Mouse (Mus musculus) forebrain, embryonic 12.5 days (tissue): ENCODE data around the gene B4galt2. TPM values are rescaled to one million over a fixed set of nuclear protein-coding genes. Genes with fewer than 3 reads are reported as not detected.

Experiments
- ATAC-seq: fragments of 200-750 bp; cut with Nextera tagmentation; 2 replicates; pipeline ENCODE4 v1.8.0; 2017; ENCODE audit warnings: moderate TSS enrichment; ENCODE audit not compliant: low FRiP score
- H3K27ac ChIP-seq: fragments of 300-500 bp; sonication (generic); 2 replicates; pipeline ENCODE4 v1.5.1; 2016; ENCODE audit warnings: mild to moderate bottlenecking
- H3K27me3 ChIP-seq: fragments of 300-500 bp; sonication (generic); 2 replicates; pipeline ENCODE4 v1.6.1; 2016; ENCODE audit warnings: mild to moderate bottlenecking
- H3K36me3 ChIP-seq: fragments of 300-500 bp; sonication (generic); replicated peaks from 2 replicates; pipeline ENCODE4 v1.6.1; 2016; ENCODE audit warnings: mild to moderate bottlenecking
- H3K4me1 ChIP-seq: fragments of 300-500 bp; sonication (generic); 2 replicates; pipeline ENCODE4 v1.6.1; 2016
- H3K4me2 ChIP-seq: fragments of 300-500 bp; sonication (generic); 2 replicates; pipeline ENCODE4 v1.6.1; 2016; ENCODE audit warnings: mild to moderate bottlenecking, moderate library complexity
- H3K4me3 ChIP-seq: fragments of 300-500 bp; sonication (generic); replicated peaks from 2 replicates; pipeline ENCODE4 v1.5.1; 2016; ENCODE audit warnings: mild to moderate bottlenecking
- H3K9ac ChIP-seq: fragments of 300-500 bp; sonication (generic); 2 replicates; pipeline ENCODE4 v1.6.1; 2016; ENCODE audit warnings: mild to moderate bottlenecking
- H3K9me3 ChIP-seq: fragments of 300-500 bp; sonication (generic); 2 replicates; pipeline ENCODE4 v1.6.1; 2016
- WGBS: fragments of 180-500 bp; shearing (Covaris S2); methylation state at CpG from one replicate; pipeline ENCODE4 v1.1.7; 2016; 5-methylcytosine and 5-hydroxymethylcytosine counted together
- polyA plus RNA-seq: library from polyadenylated mRNA; unstranded; fragments of >200 nt; fragmentation: Nextera tagmentation; extraction: Ambion mirVana; gene quantifications from 2 replicates; pipeline ENCODE4 v1.2.1, GENCODE M21; 2016

The B4galt2 gene
- polyA plus RNA-seq, 1 experiment from 2014 or later: 36.4 TPM

- Histone ChIP-seq H3K36me3 (peaks cover 92% of the 10 kb centered on the region), H3K4me1 (no peaks in the 10 kb centered on the region), H3K4me3 (no peak overlapping the region), H3K27ac (no peak overlapping the region), H3K9ac (no peak overlapping the region), H3K27me3 (no peaks in the 10 kb centered on the region), H3K9me3 (no peaks in the 10 kb centered on the region), H3K4me2 (no peak overlapping the region)
- WGBS: 86% methylated on average over 3 of the region's 3 CpGs
- no peak for ATAC-seq
Measured at GRCm38 (mm10) chr4:117898111-117898510, 14.8 kb upstream of the B4galt2 start.

GRCm38 (mm10) chr4:117896031-117896430, 12.7 kb upstream of the B4galt2 start:
- H3K36me3 ChIP-seq: peaks cover 71% of the 10 kb centered on the region
- ATAC-seq: no peak
- WGBS: 94% methylated on average over 6 of the region's 6 CpGs
- no peaks in the 10 kb centered on the region for H3K9me3 ChIP-seq
- no peak overlapping the region for H3K4me3 ChIP-seq
- no peak overlapping the region for H3K9ac ChIP-seq
- no peak overlapping the region for H3K27ac ChIP-seq
- no peak overlapping the region for H3K4me2 ChIP-seq
- no peaks in the 10 kb centered on the region for H3K27me3 ChIP-seq
- H3K4me1 ChIP-seq: peaks cover 8% of the 10 kb centered on the region

GRCm38 (mm10) chr4:117895339-117895738, 12.1 kb upstream of the B4galt2 start:
- Histone ChIP-seq H3K9me3 (no peaks in the 10 kb centered on the region), H3K27ac (no peak overlapping the region), H3K36me3 (peaks cover 66% of the 10 kb centered on the region), H3K4me2 (no peak overlapping the region), H3K4me1 (peaks cover 12% of the 10 kb centered on the region), H3K9ac (no peak overlapping the region), H3K4me3 (no peak overlapping the region), H3K27me3 (no peaks in the 10 kb centered on the region)
- WGBS: 88% methylated on average over 7 of the region's 7 CpGs
- no peak for ATAC-seq

DNA sequence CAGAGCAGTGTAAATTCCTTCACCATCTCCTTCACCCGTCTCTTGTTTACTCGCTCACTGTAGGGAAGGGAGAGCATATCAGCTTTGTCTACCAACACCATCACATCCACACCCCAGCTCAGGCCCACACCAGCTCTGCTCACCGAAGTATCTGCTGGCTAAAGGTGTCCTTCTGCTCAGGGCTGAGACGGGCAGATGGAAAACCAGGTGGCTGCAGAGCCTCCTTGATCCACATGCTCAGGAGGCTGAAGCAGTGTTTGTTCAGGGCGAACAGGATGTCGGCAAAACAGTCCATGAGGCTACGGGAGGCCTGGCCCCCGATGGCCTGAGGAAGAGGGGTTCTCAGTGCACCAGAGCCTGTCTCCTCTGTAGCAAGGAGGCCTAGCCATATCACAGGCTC, 11.3 kb upstream of the B4galt2 start:
- Histone ChIP-seq H3K9ac (no peak overlapping the region), H3K27ac (no peak overlapping the region), H3K27me3 (no peaks in the 10 kb centered on the region), H3K4me3 (no peak overlapping the region), H3K4me2 (no peak overlapping the region), H3K9me3 (no peaks in the 10 kb centered on the region), H3K36me3 (peaks cover 65% of the 10 kb centered on the region), H3K4me1 (peaks cover 12% of the 10 kb centered on the region)
- 89% methylated on average over 8 of the region's 8 CpGs for WGBS
- no peak for ATAC-seq

DNA sequence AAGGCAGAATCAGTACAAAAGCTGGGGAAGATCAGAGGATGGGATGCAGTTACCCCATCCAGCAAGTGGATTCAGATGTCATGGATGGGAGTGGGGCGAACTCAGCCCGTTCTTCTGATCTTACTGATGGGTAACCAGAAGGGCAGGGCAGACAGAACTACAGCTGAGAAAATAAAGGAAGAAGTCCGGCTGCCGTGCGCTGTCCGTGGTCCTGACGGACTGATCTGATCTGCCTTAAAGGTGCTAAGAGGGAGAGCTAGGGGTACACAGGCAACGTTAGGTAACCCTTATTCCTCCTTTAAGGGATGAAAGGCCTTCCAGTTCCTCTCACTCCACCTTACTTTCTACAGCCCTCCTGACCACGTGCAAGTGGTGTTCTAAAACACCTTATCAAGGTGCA, 10.1 kb upstream of the B4galt2 start:
- ATAC-seq: no peak
- Histone ChIP-seq H3K27ac (no peak overlapping the region), H3K4me3 (no peak overlapping the region), H3K9ac (no peak overlapping the region), H3K27me3 (no peaks in the 10 kb centered on the region), H3K9me3 (no peaks in the 10 kb centered on the region), H3K4me2 (no peak overlapping the region), H3K4me1 (peaks cover 12% of the 10 kb centered on the region), H3K36me3 (peaks cover 64% of the 10 kb centered on the region)
- WGBS: 27% methylated on average over 9 of the region's 9 CpGs

DNA sequence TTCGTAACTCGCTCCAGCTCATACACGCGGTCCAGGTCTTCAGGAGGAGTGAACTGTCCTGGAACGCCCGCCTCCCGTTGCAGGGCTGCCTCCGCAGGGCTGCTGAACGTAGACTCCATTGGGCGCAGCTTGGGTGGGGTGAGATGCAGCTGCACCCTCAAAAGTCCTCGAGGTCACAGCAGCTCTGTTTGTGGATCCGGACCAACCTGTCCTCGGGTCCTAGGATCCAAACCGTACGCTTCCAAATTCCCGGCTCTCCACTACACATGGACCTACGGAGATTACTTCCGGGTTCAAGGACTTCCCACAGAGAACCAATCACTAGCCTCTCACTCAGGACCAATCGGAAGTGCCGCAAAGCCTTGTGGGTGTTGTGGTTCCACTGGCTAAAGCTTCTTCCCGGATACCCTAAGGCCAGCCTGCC, 8.5 kb upstream of the B4galt2 start, which contains the start of gene Dph2:
Gene Dph2, minus strand, starts transcription at position 295 of the 424 bp plus-strand sequence.
- peaks cover 49% of the 10 kb centered on the region for H3K36me3 ChIP-seq
- no peak within 1 kb of the TSS for H3K27ac ChIP-seq
- under 1% methylated on average over 21 of the region's 21 CpGs for WGBS

GRCm38 (mm10) chr4:117890750-117891149, 7.5 kb upstream of the B4galt2 start:
- Histone ChIP-seq H3K9ac (no peak overlapping the region), H3K4me2 (peak overlapping the region; percentile 82), H3K4me3 (peak overlapping the region; percentile 75), H3K36me3 (peaks cover 39% of the 10 kb centered on the region), H3K4me1 (peaks cover 28% of the 10 kb centered on the region), H3K9me3 (no peaks in the 10 kb centered on the region), H3K27me3 (no peaks in the 10 kb centered on the region), H3K27ac (no peak overlapping the region)
- ATAC-seq: no peak
- WGBS: 55% methylated on average over 8 of the region's 8 CpGs

More for the DNA sequence above, 8.5 kb upstream of the B4galt2 start, which contains the start of gene Dph2:
- Histone ChIP-seq H3K4me1 (peaks cover 18% of the 10 kb centered on the region), H3K27me3 (no peaks in the 10 kb centered on the region), H3K4me2 (peak within 1 kb of the TSS; percentile 82), H3K4me3 (peak within 1 kb of the TSS; percentile 75), H3K9me3 (no peaks in the 10 kb centered on the region), H3K9ac (peak within 1 kb of the TSS; percentile 54)
- ATAC-seq: peak; percentile 81

DNA sequence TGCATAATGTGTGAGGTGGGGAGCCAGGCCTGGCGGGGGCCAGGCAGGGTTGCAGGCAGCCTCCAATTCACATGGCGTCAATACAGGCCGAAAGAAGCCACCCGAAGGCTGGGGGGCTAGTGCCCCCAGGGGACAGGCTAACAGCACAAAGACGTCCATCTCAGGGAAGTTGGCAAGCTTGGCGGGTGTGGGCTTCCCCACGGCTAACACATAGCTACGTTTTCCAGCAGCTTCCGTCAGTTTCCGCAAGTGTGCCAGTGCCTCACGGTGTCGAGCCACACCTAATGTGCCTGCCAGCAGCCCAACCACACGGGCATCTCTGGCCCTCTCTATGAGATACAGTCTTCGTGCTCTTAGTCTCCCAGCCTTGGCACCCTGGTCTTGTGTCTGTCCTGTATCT, 6.7 kb upstream of the B4galt2 start:
- Histone ChIP-seq H3K4me1 (peaks cover 30% of the 10 kb centered on the region), H3K4me2 (no peak overlapping the region), H3K9me3 (no peaks in the 10 kb centered on the region), H3K36me3 (peaks cover 39% of the 10 kb centered on the region), H3K4me3 (no peak overlapping the region), H3K27me3 (no peaks in the 10 kb centered on the region), H3K9ac (no peak overlapping the region), H3K27ac (no peak overlapping the region)
- 93% methylated on average over 14 of the region's 14 CpGs for WGBS
- no peak for ATAC-seq

DNA sequence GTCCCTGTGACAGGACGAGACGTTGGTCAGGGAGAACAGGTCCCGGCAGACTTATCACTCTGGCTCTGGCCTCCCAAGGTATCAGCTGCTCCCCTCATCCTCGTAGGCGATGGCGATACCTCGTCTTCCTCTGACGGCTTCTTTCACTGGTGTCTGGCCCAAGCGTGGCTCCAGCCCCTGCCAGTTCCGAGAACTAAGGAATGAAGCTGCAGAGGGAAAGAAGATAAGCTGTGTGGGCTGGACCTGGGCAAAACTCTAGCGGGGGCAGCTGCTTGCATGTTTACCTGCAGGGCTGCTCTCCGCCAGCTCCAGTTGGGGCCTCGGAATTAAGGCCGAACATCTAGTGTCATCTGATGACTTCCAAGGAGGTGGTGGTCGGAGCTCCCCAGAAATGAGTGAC, 6.2 kb upstream of the B4galt2 start:
- H3K4me1 ChIP-seq: peaks cover 30% of the 10 kb centered on the region
- WGBS: 93% methylated on average over 15 of the region's 15 CpGs
- peaks cover 39% of the 10 kb centered on the region for H3K36me3 ChIP-seq
- H3K27ac ChIP-seq: no peak overlapping the region
- no peak overlapping the region for H3K4me2 ChIP-seq
- H3K4me3 ChIP-seq: no peak overlapping the region
- no peak for ATAC-seq
- no peaks in the 10 kb centered on the region for H3K27me3 ChIP-seq
- no peak overlapping the region for H3K9ac ChIP-seq
- no peaks in the 10 kb centered on the region for H3K9me3 ChIP-seq

GRCm38 (mm10) chr4:117887920-117888319, 4.6 kb upstream of the B4galt2 start:
- Histone ChIP-seq H3K27me3 (no peaks in the 10 kb centered on the region), H3K9me3 (no peaks in the 10 kb centered on the region), H3K9ac (no peak overlapping the region), H3K4me1 (peaks cover 40% of the 10 kb centered on the region), H3K36me3 (peaks cover 37% of the 10 kb centered on the region), H3K27ac (no peak overlapping the region), H3K4me3 (peak overlapping the region; percentile 92; the same call in 1 of the 2 replicates), H3K4me2 (peak overlapping the region; percentile 89)
- no peak for ATAC-seq
- 71% methylated on average over 2 of the region's 2 CpGs for WGBS

DNA sequence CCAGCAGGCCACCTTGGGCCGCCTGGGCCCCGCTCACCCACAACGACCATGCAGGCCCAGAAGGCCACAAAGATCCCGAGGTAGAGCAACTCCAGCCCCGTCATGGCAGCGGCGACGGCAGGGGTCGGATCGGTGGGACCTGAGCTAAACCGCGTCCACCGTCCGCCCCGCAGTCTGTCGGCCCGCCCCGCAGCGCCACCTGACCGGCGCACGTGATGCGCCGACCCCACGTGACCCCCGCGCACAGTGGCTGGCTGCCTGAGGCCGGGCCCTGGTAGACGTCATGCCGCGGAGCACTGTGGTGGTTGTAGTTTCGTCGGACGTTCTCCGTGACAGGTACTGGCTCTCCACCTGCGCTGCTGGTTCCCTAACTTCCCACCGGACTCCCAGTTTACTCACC, 3.8 kb upstream of the B4galt2 start, which contains the start of gene Atp6v0b:
Gene Atp6v0b, minus strand, starts transcription at position 201 of the 400 bp plus-strand sequence.
- no peaks in the 10 kb centered on the region for H3K27me3 ChIP-seq
- no peaks in the 10 kb centered on the region for H3K9me3 ChIP-seq
- peaks cover 44% of the 10 kb centered on the region for H3K4me1 ChIP-seq
- H3K36me3 ChIP-seq: peaks cover 37% of the 10 kb centered on the region
- peak within 1 kb of the TSS; percentile 89 for H3K4me2 ChIP-seq
- H3K27ac ChIP-seq: peak within 1 kb of the TSS; percentile 62; the same call in 1 of the 2 replicates
- under 1% methylated on average over 37 of the region's 37 CpGs for WGBS
- peak within 1 kb of the TSS; percentile 83 for H3K9ac ChIP-seq
- ATAC-seq: peak; percentile 91
- H3K4me3 ChIP-seq: peak within 1 kb of the TSS; percentile 92

DNA sequence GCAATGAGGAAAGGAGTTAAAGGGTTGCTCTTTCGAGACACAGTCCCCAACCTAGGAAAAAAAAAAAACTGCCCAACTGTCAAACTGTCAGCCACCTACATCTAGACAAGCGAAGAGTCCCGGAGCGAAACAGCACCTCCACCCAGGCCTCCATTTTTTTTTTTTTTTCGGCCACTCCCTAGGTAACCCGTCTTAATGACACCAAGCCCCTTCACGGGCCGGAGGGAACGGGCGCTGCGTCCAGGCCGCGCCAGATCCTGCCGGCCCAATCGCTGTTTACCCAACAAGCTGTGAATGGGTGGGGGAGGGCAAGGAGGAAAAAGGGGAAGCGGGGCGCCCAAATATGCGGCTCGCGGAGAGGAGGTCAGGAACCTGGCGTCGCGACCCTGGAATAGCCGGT, 3.4 kb upstream of the B4galt2 start:
- ATAC-seq: no peak
- peak overlapping the region; percentile 92 for H3K4me3 ChIP-seq
- H3K27ac ChIP-seq: peak overlapping the region; percentile 62; the same call in 1 of the 2 replicates
- 2% methylated on average over 24 of the region's 24 CpGs for WGBS
- H3K36me3 ChIP-seq: peaks cover 37% of the 10 kb centered on the region
- peaks cover 47% of the 10 kb centered on the region for H3K4me1 ChIP-seq
- H3K27me3 ChIP-seq: no peaks in the 10 kb centered on the region
- peak overlapping the region; percentile 89 for H3K4me2 ChIP-seq
- peak overlapping the region; percentile 83 for H3K9ac ChIP-seq
- no peaks in the 10 kb centered on the region for H3K9me3 ChIP-seq

GRCm38 (mm10) chr4:117885994-117886393, 2.7 kb upstream of the B4galt2 start:
- H3K27me3 ChIP-seq: no peaks in the 10 kb centered on the region
- peaks cover 43% of the 10 kb centered on the region for H3K4me1 ChIP-seq
- peak overlapping the region; percentile 92 for H3K4me3 ChIP-seq
- peak overlapping the region; percentile 89 for H3K4me2 ChIP-seq
- ATAC-seq: no peak
- peak overlapping the region; percentile 83 for H3K9ac ChIP-seq
- H3K27ac ChIP-seq: no peak overlapping the region
- WGBS: 86% methylated on average over 9 of the region's 9 CpGs
- H3K9me3 ChIP-seq: no peaks in the 10 kb centered on the region
- peaks cover 42% of the 10 kb centered on the region for H3K36me3 ChIP-seq
